Mouse (Mus musculus) lung, embryonic 14.5 days (tissue): ENCODE results near the gene Tax1bp3. TPM values are rescaled to one million over a fixed set of nuclear protein-coding genes. Genes with fewer than 3 reads are reported as not detected.

Source experiments
- ATAC-seq: fragments of 200-750 bp; cut with Nextera tagmentation; 2 replicates; pipeline ENCODE4 v1.8.0; 2017; ENCODE audit warnings: mild to moderate bottlenecking, moderate TSS enrichment, moderate library complexity; ENCODE audit not compliant: insufficient read depth
- DNase-seq: peaks from one replicate; pipeline ENCODE4 v3.0.0-alpha.2; 2015
- H3K27ac ChIP-seq: fragments of 300-500 bp; sonication (generic); 2 replicates; pipeline ENCODE4 v1.5.1; 2014; ENCODE audit warnings: low read depth, mild to moderate bottlenecking, moderate library complexity
- H3K27me3 ChIP-seq: fragments of 300-500 bp; sonication (generic); 2 replicates; pipeline ENCODE4 v1.6.1; 2014; ENCODE audit warnings: low read length, control low read depth; ENCODE audit not compliant: insufficient read depth
- H3K36me3 ChIP-seq: fragments of 300-500 bp; sonication (generic); 2 replicates; pipeline ENCODE4 v1.6.1; 2014; ENCODE audit warnings: control low read depth; ENCODE audit not compliant: insufficient read depth
- H3K4me1 ChIP-seq: fragments of 300-500 bp; sonication (generic); 2 replicates; pipeline ENCODE4 v1.6.1; 2014; ENCODE audit warnings: antibody characterized with exemption, control low read depth; ENCODE audit not compliant: insufficient read depth
- H3K4me2 ChIP-seq: fragments of 300-500 bp; sonication (generic); 2 replicates; pipeline ENCODE4 v1.6.1; 2014; ENCODE audit warnings: mild to moderate bottlenecking
- H3K4me3 ChIP-seq: fragments of 300-500 bp; sonication (generic); 2 replicates; pipeline ENCODE4 v1.5.1; 2014; ENCODE audit warnings: low read depth, low read length
- H3K9ac ChIP-seq: fragments of 300-500 bp; sonication (generic); 2 replicates; pipeline ENCODE4 v1.6.1; 2014
- H3K9me3 ChIP-seq: fragments of 300-500 bp; sonication (generic); 2 replicates; pipeline ENCODE4 v1.6.1; 2016; ENCODE audit warnings: low read depth, low read length, control low read depth
- CTCF ChIP-seq: IDR thresholded peaks from 2 replicates; pipeline ENCODE4 v1.5.1; 2016; ENCODE audit warnings: antibody characterized with exemption, low read depth
- WGBS: fragments of 180-500 bp; shearing (Covaris S2); extraction: QIAGEN DNeasy Blood & Tissue Kit; methylation state at CpG from one replicate; pipeline ENCODE4 v1.1.7; 2014; 5-methylcytosine and 5-hydroxymethylcytosine counted together
- polyA plus RNA-seq: library from polyadenylated mRNA; unstranded; fragments of >200 nt; fragmentation: Nextera tagmentation; extraction: Ambion mirVana; gene quantifications from 2 replicates; pipeline ENCODE4 v1.2.1, GENCODE M21; 2014

Tax1bp3 gene
- polyA plus RNA-seq, 1 experiment from 2014 or later, result 252 TPM

GRCm38 (mm10) chr11:73159957-73160810 lies 16.7 kb upstream of the Tax1bp3 start, which contains the start of gene P2rx5:
Gene P2rx5 (plus strand): TSS chr11:73160421.
- TF ChIP-seq CTCF, result no peak
- Histone ChIP-seq H3K27me3 (peaks cover 24% of the 10 kb centered on the region), H3K27ac (no peak within 1 kb of the TSS), H3K4me2 (peak within 1 kb of the TSS; percentile 81), H3K4me1 (peaks cover 6% of the 10 kb centered on the region), H3K4me3 (peak within 1 kb of the TSS; percentile 38), H3K9ac (peak within 1 kb of the TSS; percentile 39), H3K36me3 (no peaks in the 10 kb centered on the region), H3K9me3 (no peaks in the 10 kb centered on the region)
- peak; percentile 81 for ATAC-seq
- DNase-seq, result peak; percentile 71
- 2% methylated on average over 49 of the region's 49 CpGs for WGBS

- peak overlapping the region; percentile 81 for H3K4me2 ChIP-seq
- peak overlapping the region; percentile 38 for H3K4me3 ChIP-seq
- 30% methylated on average over 6 of the region's 6 CpGs for WGBS
- H3K36me3 ChIP-seq, result no peaks in the 10 kb centered on the region
- TF ChIP-seq CTCF, result no peak
- peak overlapping the region; percentile 39; the same call in 1 of the 2 replicates for H3K9ac ChIP-seq
- DNase-seq (no peak), ATAC-seq (peak; percentile 47; the same call in 1 of the 2 replicates)
- no peak overlapping the region for H3K27ac ChIP-seq
- H3K27me3 ChIP-seq, result peaks cover 24% of the 10 kb centered on the region
- no peaks in the 10 kb centered on the region for H3K9me3 ChIP-seq
- H3K4me1 ChIP-seq, result peaks cover 6% of the 10 kb centered on the region
Measured at GRCm38 (mm10) chr11:73160811-73161200, 16.1 kb upstream of the Tax1bp3 start.

- WGBS, result 84% methylated on average over 4 of the region's 4 CpGs
- Histone ChIP-seq H3K27ac (no peak overlapping the region), H3K27me3 (peaks cover 24% of the 10 kb centered on the region), H3K9me3 (no peaks in the 10 kb centered on the region), H3K4me2 (no peak overlapping the region), H3K4me3 (no peak overlapping the region), H3K4me1 (peaks cover 6% of the 10 kb centered on the region), H3K9ac (no peak overlapping the region), H3K36me3 (no peaks in the 10 kb centered on the region)
- DNase-seq (no peak), ATAC-seq (no peak)
- no peak for TF ChIP-seq CTCF
Measured at GRCm38 (mm10) chr11:73161616-73162015, 15.3 kb upstream of the Tax1bp3 start.

GRCm38 (mm10) chr11:73162284-73162683 lies 14.6 kb upstream of the Tax1bp3 start:
- Histone ChIP-seq H3K4me1 (peaks cover 6% of the 10 kb centered on the region), H3K27me3 (peaks cover 24% of the 10 kb centered on the region), H3K36me3 (no peaks in the 10 kb centered on the region), H3K4me2 (no peak overlapping the region), H3K9me3 (no peaks in the 10 kb centered on the region), H3K27ac (no peak overlapping the region), H3K4me3 (no peak overlapping the region), H3K9ac (no peak overlapping the region)
- DNase-seq (no peak), ATAC-seq (no peak)
- no peak for TF ChIP-seq CTCF
- whole genome bisulfite sequencing, result 47% methylated on average over 5 of the region's 5 CpGs

- Histone ChIP-seq H3K27ac (no peak overlapping the region), H3K9ac (no peak overlapping the region), H3K27me3 (no peaks in the 10 kb centered on the region), H3K9me3 (no peaks in the 10 kb centered on the region), H3K4me3 (no peak overlapping the region), H3K4me2 (no peak overlapping the region), H3K4me1 (peaks cover 13% of the 10 kb centered on the region; the same call in 1 of the 2 replicates), H3K36me3 (peaks cover 15% of the 10 kb centered on the region)
- 78% methylated on average over 8 of the region's 8 CpGs for WGBS
- ATAC-seq, result no peak
- DNase-seq, result no peak
- no peak for TF ChIP-seq CTCF
Measured at GRCm38 (mm10) chr11:73168071-73168470, 8.8 kb upstream of the Tax1bp3 start.

- TF ChIP-seq CTCF, result no peak
- Histone ChIP-seq H3K36me3 (peaks cover 19% of the 10 kb centered on the region), H3K4me1 (peaks cover 13% of the 10 kb centered on the region; the same call in 1 of the 2 replicates), H3K9ac (no peak overlapping the region), H3K27me3 (no peaks in the 10 kb centered on the region), H3K27ac (no peak overlapping the region), H3K9me3 (no peaks in the 10 kb centered on the region), H3K4me3 (no peak overlapping the region), H3K4me2 (no peak overlapping the region)
- WGBS, result 72% methylated on average over 6 of the region's 6 CpGs
- no peak for ATAC-seq
- DNase-seq, result no peak
Measured at GRCm38 (mm10) chr11:73168576-73168975, 8.3 kb upstream of the Tax1bp3 start.

- Histone ChIP-seq H3K9ac (no peak overlapping the region), H3K36me3 (peaks cover 24% of the 10 kb centered on the region), H3K27me3 (no peaks in the 10 kb centered on the region), H3K27ac (no peak overlapping the region), H3K9me3 (no peaks in the 10 kb centered on the region), H3K4me3 (no peak overlapping the region), H3K4me1 (peaks cover 13% of the 10 kb centered on the region; the same call in 1 of the 2 replicates), H3K4me2 (no peak overlapping the region)
- WGBS, result 40% methylated on average over 4 of the region's 4 CpGs
- TF ChIP-seq CTCF, result peak; percentile 80
- peak; percentile 26; the same call in 1 of the 2 replicates for ATAC-seq
- peak; percentile 81 for DNase-seq
Measured at GRCm38 (mm10) chr11:73169231-73169630, 7.7 kb upstream of the Tax1bp3 start.
